Mouse (Mus musculus): ENCODE data around the gene Ank2.

GRCm38 (mm10) chr3:127188086-127188788, 310.9 kb downstream of the Ank2 start:
- no peak for TF ChIP-seq FLI1 (IDR thresholded peaks at IDR 0.05; ENCODE audit: low read length)
- TF ChIP-seq GATA1 (IDR thresholded peaks at IDR 0.05; ENCODE audit: borderline replicate concordance, low read length) = no peak
